Mouse (Mus musculus): Measurements from ENCODE around the gene Eif4e1b.
"Not testable (repeated sequence)": the region's sequence is repeated elsewhere in the genome, so short reads cannot be mapped to it uniquely, and the experiment has no call there.

Eif4e1b gene

GRCm38 (mm10) chr13:54783235-54783634, 563 bp upstream of the Eif4e1b start:
- Histone ChIP-seq H3K36me3 (ENCODE audit: control insufficient read depth, insufficient read depth, low read length, poor library complexity, severe bottlenecking) (no peaks in the 10 kb centered on the region), H3K27me3 (ENCODE audit: control insufficient read depth, insufficient read depth, low read length, poor library complexity, severe bottlenecking) (no peaks in the 10 kb centered on the region)
- DNase-seq (ENCODE audit: low read depth, low spot score): no peak

- H3K27me3 ChIP-seq (ENCODE audit: control insufficient read depth, insufficient read depth, low read length, poor library complexity, severe bottlenecking); DNase-seq (ENCODE audit: low read depth, low spot score); H3K36me3 ChIP-seq (ENCODE audit: control insufficient read depth, insufficient read depth, low read length, poor library complexity, severe bottlenecking): not testable (repeated sequence)
These were observed 3.8 kb downstream of the Eif4e1b start for GRCm38 (mm10) chr13:54787591-54787990.

- no peaks in the 10 kb centered on the region for H3K27me3 ChIP-seq (ENCODE audit: control insufficient read depth, insufficient read depth, low read length, poor library complexity, severe bottlenecking)
- no peaks in the 10 kb centered on the region for H3K36me3 ChIP-seq (ENCODE audit: control insufficient read depth, insufficient read depth, low read length, poor library complexity, severe bottlenecking)
- DNase-seq (ENCODE audit: low read depth, low spot score): peak; percentile 97
These were observed 5.2 kb downstream of the Eif4e1b start, which contains the start of gene Tspan17 for GRCm38 (mm10) chr13:54788740-54789560. Tspan17 (plus strand) TSS chr13:54789377.

GRCm38 (mm10) chr13:54789561-54790397, 6.0 kb downstream of the Eif4e1b start:
- no peaks in the 10 kb centered on the region for H3K36me3 ChIP-seq (ENCODE audit: control insufficient read depth, insufficient read depth, low read length, poor library complexity, severe bottlenecking)
- DNase-seq (ENCODE audit: low read depth, low spot score): peak; percentile 25

GRCm38 (mm10) chr13:54792259-54793230, 8.7 kb downstream of the Eif4e1b start:
- DNase-seq (ENCODE audit: low read depth, low spot score): peak; percentile 39
- Histone ChIP-seq H3K36me3 (ENCODE audit: control insufficient read depth, insufficient read depth, low read length, poor library complexity, severe bottlenecking) (no peaks in the 10 kb centered on the region), H3K27me3 (ENCODE audit: control insufficient read depth, insufficient read depth, low read length, poor library complexity, severe bottlenecking) (no peaks in the 10 kb centered on the region)

More at GRCm38 (mm10) chr13:54789561-54790397, 6.0 kb downstream of the Eif4e1b start:
- no peaks in the 10 kb centered on the region for H3K27me3 ChIP-seq (ENCODE audit: control insufficient read depth, insufficient read depth, low read length, poor library complexity, severe bottlenecking)

- Histone ChIP-seq H3K36me3 (ENCODE audit: control insufficient read depth, insufficient read depth, low read length, poor library complexity, severe bottlenecking) (no peaks in the 10 kb centered on the region), H3K27me3 (ENCODE audit: control insufficient read depth, insufficient read depth, low read length, poor library complexity, severe bottlenecking) (no peaks in the 10 kb centered on the region)
- DNase-seq (ENCODE audit: low read depth, low spot score): no peak
These were observed 10.3 kb downstream of the Eif4e1b start for GRCm38 (mm10) chr13:54794002-54794577.

- H3K27me3 ChIP-seq (ENCODE audit: control insufficient read depth, insufficient read depth, low read length, poor library complexity, severe bottlenecking): no peaks in the 10 kb centered on the region
- no peaks in the 10 kb centered on the region for H3K36me3 ChIP-seq (ENCODE audit: control insufficient read depth, insufficient read depth, low read length, poor library complexity, severe bottlenecking)
- DNase-seq (ENCODE audit: low read depth, low spot score): no peak
These were observed 11.0 kb downstream of the Eif4e1b start for GRCm38 (mm10) chr13:54794843-54795242.

DNA sequence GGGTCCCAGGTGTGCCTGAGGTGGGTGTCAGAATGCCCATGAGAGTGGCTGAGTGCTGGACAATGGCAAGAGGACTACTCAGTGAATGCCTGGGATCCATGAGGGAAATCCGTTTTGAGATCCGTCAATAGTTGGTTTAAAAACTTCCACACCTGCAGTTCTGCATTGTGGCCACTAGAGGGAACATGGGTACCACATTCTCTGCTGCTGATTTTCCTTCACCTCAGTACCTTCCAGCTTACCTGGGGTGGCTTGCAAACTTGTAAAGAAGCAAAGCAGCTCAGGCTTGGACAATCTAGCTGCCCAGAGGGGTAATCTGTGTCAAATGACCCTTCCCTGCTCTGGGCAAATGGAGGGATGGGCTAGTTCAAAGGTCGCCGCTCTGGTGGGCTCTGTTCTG, 13.6 kb downstream of the Eif4e1b start:
- Histone ChIP-seq H3K36me3 (ENCODE audit: control insufficient read depth, insufficient read depth, low read length, poor library complexity, severe bottlenecking) (no peaks in the 10 kb centered on the region), H3K27me3 (ENCODE audit: control insufficient read depth, insufficient read depth, low read length, poor library complexity, severe bottlenecking) (no peaks in the 10 kb centered on the region)
- DNase-seq (ENCODE audit: low read depth, low spot score): peak; percentile 67

DNA sequence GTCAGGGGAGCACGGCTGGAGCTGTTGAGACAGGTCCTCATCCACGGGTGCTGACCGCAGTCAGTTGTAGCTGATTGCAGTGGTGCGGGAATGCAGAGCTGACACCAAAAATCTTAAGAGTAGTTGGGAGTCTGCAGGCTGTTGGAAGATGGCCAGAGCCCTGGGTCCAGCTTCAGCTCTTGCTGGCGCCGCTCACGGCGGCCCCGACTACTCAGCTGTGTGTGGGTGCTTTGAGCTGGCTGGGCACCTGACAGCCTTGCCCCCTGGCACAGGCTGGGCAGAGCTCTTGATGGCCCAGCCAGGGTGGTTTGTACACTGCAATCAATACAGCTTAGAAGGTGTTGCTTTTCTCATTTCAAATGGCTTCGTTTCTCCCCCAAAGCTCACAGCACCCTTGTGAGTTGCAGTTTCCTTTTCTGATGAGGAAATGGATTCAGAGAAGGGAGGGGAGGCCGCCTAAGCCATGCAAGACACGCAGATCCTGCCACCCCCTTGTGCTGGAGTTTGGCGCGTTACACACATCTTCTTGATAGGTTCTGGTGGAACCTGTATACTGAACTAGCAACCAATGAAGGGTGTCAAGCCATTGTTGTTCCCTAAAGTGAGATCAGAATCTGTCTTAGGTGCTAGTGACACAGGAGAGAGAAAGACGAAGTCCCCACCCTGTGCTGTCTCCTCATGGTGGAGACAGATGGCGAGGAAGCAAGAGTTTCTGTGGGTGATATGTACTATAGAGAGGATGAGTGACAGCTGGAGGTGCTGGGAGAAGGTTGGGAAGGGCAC, 14.3 kb downstream of the Eif4e1b start:
- no peak for DNase-seq (ENCODE audit: low read depth, low spot score)
- Histone ChIP-seq H3K36me3 (ENCODE audit: control insufficient read depth, insufficient read depth, low read length, poor library complexity, severe bottlenecking) (no peaks in the 10 kb centered on the region), H3K27me3 (ENCODE audit: control insufficient read depth, insufficient read depth, low read length, poor library complexity, severe bottlenecking) (no peaks in the 10 kb centered on the region)

- H3K36me3 ChIP-seq (ENCODE audit: control insufficient read depth, insufficient read depth, low read length, poor library complexity, severe bottlenecking): no peaks in the 10 kb centered on the region
These were observed 14.9 kb downstream of the Eif4e1b start for GRCm38 (mm10) chr13:54798740-54799139.

GRCm38 (mm10) chr13:54799701-54800100, 15.9 kb downstream of the Eif4e1b start:
- no peaks in the 10 kb centered on the region for H3K27me3 ChIP-seq (ENCODE audit: control insufficient read depth, insufficient read depth, low read length, poor library complexity, severe bottlenecking)
- no peaks in the 10 kb centered on the region for H3K36me3 ChIP-seq (ENCODE audit: control insufficient read depth, insufficient read depth, low read length, poor library complexity, severe bottlenecking)
- DNase-seq (ENCODE audit: low read depth, low spot score): peak; percentile 84

More at GRCm38 (mm10) chr13:54798740-54799139, 14.9 kb downstream of the Eif4e1b start:
- no peak for DNase-seq (ENCODE audit: low read depth, low spot score)
- no peaks in the 10 kb centered on the region for H3K27me3 ChIP-seq (ENCODE audit: control insufficient read depth, insufficient read depth, low read length, poor library complexity, severe bottlenecking)

DNA sequence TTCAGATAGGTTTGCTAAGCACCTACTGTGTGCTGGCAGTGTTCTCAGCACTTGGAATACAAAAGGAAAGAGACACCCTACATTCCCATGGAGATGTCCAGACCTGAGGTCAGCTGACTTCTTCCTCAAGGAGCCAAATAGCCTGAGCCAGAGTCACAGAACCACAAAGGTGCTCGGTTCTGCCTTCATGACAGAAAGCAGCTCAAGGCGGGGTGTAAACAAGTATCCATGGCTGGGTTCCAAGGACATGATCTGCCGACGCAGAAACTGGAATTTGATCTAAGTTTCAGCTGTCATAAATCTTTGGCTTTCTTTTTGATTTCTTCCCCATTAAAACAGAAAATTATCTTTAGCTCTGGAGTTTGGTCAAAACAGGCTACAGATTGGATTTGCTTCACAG, 16.4 kb downstream of the Eif4e1b start:
- Histone ChIP-seq H3K27me3 (ENCODE audit: control insufficient read depth, insufficient read depth, low read length, poor library complexity, severe bottlenecking) (no peaks in the 10 kb centered on the region), H3K36me3 (ENCODE audit: control insufficient read depth, insufficient read depth, low read length, poor library complexity, severe bottlenecking) (no peaks in the 10 kb centered on the region)
- DNase-seq (ENCODE audit: low read depth, low spot score): no peak

- Histone ChIP-seq H3K36me3 (ENCODE audit: control insufficient read depth, insufficient read depth, low read length, poor library complexity, severe bottlenecking) (no peaks in the 10 kb centered on the region), H3K27me3 (ENCODE audit: control insufficient read depth, insufficient read depth, low read length, poor library complexity, severe bottlenecking) (no peaks in the 10 kb centered on the region)
- DNase-seq (ENCODE audit: low read depth, low spot score): no peak
These were observed 19.2 kb downstream of the Eif4e1b start for GRCm38 (mm10) chr13:54803010-54803409.

Measured in splenic B cell, adult 2 months (primary cell).